Mouse (Mus musculus): ENCODE measurements around the gene Olfml3.

Olfml3 gene

DNA sequence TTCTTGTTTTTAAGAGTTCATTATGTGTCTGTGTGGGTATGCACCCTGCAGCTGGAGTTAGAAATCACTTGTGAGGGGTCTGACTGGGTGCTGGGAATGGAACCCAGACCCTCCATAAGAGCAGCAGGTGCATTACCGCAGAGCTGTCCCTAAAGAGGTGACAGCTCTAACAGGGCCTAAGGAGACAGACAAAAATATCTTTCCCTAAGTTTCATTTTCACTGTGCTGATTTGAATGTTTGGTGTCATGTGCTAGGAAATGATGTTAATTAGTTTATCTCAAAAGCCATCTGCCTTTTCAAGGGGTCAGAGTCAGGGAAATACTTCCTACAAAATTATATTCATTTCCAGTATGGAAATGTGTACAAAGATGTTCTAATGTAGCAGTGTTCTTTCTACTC, 1.5 kb upstream of the Olfml3 start, which contains the start of gene Gm10964:
Gm10964 (plus strand) TSS at position 38 of the 400 bp plus-strand sequence.
- no peak for DNase-seq

DNA sequence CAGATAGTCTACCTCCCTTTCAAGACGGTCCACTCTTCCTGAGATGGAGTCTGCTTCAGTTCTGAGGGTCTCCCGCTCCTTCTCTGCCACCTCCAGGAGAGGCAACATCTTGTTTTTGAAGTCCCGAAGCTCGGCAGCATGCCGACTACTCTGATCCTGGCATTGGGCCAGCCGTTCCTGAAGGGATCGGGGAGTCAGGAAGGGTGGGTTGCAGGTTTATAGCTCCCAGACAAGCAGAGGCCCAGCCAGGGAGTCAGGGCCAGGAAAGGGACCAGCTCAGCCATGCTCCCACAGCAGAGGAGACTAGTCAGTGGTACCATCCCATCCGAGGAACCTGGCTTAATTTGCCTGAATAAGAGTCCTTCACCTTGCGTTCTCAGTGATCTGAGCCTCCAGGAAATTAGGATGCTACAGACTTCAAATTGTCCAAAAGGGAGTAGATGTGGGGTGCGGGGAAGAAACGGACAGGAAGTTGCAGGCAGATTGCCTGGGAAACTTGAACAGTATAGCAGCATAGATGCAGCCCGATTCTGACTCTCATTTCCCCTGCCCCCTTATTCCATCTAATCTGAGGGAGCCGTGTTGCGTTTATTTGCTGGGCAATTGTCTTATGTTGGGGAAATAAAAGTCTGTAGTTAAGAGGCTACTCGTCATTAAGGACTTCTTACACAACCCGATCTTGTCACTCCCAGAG, 593 bp downstream of the Olfml3 start:
- peak; percentile 30 to 42 for DNase-seq

DNA sequence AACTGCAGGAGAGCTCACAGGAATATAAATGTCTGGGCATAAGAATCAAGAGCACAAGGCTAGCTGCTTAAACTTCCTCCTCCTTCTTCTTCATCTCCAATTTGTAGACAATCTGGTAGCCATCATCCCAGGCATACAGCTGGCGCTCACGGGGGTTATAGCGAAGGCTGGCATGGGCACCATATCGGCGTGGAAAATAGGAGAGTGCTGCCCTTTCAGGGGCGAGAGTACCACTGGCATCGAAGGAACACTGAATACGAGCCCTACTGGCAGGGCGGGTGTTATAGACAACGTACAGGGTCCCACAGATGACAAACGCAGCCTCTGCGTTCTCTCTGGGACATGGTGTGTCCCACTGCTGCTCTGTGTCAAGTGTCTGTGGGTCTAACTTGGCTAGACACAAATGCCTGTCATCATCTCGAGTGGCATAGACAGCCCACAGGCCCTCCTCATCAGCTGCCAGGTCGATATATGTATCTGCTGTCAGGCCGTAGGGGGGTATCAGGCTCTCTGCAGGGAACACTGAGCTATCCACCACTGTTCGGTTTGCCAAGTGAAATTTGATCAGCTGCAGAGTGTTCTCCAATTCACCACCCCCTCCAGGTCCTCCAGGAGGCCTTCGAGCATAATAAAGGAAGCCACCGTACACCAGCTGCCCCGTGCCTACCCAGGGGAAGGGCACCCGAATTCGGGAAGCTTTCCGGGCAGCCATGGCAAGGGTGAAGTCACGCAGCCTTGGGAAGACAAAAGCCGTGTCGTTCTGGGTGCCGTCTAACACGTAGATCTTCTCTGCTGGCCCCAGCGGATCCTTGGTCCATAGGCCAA, 1.8 kb downstream of the Olfml3 start:
- DNase-seq = no peak

DNA sequence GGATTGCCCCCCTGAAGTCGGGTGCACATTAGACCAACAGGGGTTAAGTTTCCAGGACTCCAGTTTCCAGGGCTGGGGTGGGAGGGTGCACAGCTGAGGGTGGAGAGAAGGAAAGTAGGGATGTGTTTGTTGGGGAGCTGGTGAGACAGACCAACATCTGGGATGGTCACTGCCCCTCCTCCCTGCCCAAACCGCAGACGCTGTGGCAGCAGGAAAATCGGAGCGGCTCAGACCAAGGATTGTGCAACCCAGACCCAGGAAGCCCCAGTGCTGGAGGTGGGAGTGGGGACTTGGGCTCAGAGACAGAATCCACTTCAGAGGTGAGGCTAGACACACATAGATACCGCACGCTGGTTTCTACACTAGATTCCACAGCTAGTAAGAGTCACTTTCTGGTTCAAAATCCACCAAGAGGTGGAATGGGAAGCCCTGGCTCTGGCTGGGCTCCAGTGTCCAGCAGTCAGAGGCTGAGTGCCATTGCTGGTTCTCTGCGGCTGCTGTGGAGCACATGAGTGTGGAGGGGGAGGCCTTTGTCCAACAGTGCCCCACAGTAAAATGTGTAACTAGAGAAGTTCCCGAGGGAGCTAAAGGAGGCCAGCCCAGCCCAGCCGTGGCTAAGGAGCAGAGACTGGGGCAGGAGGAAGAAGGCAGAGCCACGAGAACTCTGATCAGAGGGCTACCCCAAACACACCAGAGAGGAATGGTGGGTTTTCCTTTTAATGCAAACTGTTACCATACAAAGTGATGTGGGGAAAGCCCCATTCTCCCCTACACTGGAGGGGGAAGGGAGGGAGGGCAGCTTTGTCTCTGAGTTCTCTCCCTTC, 2.9 kb downstream of the Olfml3 start:
- no peak for DNase-seq

DNA sequence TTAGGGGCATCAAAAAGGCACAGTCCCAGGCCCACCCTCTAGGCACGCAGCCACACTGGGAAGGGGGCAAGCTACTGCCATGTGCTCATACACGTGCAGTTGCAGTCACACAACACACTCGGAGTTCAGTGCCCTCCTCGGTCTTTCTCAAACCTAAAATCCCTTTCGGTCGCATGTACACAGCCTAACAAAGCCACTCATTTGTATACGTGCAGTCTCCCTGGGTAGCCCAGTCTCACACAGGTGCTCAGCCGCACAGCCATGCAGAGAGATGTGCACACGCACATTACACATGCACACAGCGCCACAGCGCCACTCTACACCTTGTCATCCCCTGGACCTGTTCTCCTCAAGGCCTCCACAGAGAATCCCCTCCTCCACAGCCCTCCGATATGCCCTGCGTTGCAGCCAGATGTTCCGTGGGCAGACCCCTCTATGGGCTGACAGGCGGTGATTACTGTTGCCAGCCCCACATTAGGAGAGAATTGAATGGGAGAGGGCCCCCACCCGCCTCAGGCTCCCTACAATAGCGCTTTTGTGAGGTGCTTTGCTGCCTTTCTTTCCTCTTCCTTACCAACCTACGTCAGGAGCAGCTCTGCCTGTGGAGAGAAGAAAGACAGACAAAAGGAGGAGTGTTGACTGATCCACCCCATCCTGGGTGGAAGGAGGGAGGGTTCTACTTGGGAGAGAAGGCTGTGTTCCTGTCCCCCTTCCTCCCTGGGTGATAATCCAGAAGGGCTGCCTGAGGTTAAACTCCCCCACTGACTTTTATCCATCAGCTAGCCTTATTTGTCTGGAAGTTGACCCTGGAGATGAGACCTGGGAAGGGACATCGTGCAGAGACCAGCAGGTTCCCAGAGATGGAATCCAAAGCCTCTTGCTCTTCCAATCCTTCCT, 3.8 kb downstream of the Olfml3 start:
- DNase-seq = peak; percentile 22 to 34

DNA sequence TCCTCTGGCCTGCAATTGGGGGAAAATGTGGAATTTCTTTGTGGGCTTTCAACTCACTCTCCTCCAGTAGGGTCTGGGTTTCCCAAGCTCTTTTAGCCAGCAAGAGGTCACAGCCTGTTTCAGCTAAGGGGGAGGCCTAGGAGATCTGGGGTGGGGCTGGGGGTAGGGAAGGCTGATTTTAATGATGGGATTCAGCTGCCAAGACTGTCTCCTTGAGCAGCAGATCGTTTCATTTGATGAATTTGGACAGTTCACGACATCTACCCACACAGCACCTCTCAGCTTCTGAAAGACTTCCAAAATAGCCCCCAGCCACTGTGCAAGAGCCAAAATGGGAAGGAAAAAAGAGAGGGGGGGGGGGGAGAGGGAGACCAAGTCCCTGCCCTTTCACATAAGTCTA, 4.6 kb downstream of the Olfml3 start:
- DNase-seq = no peak

DNA sequence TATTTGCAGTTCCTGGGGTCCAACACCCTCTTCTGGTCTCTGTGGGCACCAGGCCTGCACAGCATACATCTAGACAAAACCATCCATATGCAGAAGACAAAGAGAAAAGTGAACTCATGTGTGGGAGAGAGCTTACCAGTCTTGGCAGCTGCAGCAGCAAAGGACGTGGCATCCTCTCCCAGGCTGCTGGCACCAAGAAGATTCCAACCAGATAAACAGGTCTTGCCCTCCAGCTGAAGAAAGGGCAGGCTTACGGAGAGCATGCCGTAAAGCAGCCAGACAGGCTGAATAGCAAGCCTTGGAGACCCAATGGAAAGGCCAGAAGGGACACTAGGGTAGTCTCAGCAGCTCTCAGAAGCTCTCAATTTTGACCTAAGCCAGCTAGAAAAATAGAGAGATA, 5.7 kb downstream of the Olfml3 start:
- DNase-seq = no peak

DNA sequence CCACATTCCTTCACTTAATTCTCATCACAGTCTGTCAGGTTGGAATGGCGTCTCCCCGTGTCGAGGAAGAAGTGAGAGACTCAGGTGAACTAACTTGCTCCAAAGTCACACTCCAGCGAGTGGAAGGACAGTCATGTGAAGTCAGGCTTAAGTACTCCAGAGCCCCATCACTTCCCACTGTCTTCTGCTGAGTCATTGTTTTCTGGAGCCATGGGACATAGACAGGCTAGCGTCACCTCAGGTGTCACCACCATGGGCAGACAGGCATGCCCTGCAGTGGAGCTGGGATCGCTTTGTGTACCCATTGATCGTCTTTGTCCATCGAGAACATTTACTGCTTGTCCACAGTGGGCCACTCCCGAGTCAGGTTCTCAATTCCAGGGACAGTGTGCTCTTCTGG, 8.0 kb downstream of the Olfml3 start:
- no peak for DNase-seq

DNA sequence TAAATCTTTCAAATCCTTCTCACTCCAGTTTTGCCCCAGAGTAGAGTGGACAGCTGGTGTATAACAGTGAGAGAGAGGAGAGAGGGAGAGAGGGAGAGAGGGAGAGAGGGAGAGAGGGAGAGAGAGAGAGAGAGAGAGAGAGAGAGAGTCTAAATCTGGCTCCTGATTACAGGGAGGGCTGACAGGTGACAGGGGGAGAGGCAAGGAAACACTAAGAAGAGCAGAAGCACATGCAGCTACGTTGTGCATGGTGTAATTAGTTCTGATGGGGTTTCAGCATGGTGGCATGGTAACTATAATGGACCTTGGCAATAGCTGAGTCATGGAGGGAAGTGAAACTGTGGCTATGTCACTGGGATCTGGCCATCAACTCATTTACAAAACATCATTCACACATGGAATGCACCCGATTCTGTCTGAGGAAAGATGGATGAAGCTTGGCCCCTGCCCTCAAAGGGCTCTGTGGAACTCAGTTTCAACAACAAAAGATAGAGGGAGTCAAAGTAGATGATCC, 9.9 kb downstream of the Olfml3 start:
- DNase-seq = no peak

DNA sequence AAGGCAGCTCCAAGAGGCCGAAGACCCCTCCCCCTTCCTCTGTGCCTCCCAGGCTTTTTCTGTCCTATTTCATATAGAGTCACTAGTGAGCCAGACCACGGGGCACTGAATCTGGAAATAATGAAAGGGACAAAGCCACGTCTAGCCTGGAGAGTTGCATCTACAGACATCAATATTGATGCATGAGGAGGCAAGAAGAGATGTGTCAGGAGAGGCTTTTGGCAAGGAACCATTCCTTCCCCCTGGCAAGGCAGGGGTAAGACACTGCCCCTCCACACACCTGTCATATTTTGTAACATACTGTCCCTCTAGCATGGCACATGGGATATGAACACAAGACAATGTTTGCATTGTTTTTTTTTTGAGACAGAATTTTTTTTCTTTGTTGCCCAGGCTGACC, 11.2 kb downstream of the Olfml3 start:
- DNase-seq = no peak

DNA sequence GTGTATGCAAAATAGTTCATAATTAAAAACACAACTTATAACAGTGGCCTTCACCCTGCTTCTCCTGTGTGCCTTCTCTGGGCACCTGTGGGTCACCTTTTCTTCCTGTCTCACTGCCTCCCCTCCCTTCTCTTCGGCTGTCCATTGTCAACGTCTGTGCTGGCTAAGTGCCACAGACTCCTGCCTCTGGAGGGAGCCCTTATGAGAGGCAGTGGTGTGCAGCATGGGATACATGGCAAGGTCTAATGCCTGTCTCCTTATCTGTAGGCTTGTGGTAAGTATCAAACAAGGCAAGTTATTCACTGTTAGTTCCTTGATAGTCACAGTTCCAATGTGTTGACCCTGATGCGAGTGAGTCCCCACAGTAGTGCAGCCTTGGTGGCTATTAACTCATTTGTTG, 13.7 kb downstream of the Olfml3 start:
- no peak for DNase-seq

DNA sequence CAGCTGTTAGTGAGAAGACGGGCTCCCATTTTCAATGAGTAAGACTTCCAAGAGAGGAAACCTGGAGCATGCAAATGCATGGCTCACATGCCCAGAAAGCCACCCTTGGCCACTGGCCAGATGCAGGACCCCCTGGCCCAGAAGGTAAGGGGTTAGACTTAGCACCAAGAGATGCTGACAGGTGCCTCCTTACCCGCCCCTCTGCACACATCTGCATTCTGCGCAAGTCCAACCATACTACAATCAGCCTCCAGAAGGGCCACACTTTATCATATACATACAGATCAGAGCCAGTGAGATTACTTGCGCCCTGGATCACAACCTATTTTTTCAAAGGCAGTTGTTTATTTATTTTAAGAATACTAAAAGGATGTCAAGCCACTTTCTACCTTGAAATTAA, 19.1 kb downstream of the Olfml3 start:
- no peak for DNase-seq

DNA sequence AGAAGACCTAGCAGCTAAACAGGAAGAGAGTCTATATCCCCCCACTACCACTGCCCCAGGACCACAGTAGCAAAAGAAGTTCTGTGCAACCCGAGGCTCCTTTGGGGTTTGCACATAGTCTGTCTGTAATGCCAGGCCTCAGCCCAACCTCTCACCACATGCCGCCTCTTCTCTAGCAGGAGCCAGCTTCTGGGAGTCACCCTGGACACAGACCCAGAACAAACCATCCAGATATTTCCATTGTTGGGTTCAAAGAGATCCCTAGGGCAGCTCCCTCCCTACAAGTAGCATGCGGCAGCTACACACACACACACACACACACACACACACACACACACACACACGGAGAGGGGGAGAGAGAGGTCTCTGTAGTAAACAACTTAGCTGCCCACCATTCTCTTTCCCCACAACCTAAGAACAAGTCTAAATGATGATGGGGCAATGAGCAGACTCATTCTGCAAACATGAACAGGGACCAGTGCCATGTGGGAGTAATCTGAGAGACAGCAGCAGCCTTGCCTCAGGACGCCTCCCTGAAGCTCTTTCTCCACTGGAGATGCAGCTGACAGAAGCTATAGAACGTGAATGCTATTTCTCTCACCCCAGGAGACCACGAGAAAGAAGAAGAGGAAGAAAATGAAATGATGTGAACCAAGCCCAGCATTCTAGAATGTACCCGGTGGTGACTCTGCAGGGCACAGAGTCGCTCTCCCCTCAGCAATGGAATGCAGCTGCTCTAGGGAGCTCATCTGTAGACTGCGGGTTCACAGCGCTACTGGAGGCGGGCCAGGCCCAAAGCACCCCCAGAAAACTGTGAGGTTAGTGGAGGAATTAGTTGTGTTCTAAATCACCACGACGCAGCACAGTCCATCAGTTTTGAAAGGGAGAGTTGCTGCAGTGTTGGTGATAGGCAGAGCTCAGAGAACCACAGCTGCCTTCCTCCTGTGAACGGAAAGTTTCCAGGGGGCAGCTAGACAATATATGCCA, 20.7 kb downstream of the Olfml3 start:
- DNase-seq = no peak

DNA sequence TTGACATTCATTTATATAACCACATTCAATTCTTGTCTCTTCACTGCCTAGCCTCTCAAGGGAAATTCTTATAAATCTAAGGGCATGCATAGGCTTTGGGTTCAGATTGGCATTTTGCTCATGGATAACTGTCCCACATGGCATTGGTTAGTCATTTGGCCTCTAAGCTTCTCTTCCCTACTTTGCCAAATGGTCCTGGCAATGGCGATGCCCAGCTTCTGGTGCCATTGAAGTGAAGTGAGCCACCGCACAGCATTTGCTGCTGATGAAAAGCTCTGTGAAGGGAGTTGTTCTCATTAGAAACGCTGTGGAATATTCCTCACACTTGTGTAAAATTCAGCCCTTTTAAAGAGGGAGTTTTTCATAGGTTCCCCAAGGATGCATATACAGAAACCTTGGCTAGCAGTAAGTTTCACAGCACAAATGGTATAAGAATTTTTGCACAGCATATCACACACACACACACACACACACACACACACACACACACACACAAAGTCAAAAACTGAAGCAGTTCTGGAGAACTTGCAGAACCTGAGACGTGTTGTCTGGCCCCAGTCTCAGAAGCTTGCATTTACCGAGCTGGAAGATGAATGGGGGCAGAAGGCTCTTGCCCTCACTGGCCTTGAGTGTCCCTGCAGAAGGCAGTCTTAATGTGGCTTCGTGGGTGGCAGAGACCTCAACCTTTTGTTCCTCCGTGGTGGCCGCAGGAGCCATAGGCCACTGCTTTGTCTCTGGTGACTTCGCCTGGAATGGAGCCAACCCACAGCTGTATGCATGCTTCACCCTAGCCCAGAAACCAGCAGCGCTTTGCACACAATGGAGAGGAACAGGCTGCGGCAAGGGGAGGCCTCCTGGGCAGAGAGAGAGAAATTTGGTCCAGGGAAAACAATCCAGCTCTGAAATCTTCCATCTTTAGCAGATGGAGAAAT, 21.8 kb downstream of the Olfml3 start:
- no peak for DNase-seq

DNA sequence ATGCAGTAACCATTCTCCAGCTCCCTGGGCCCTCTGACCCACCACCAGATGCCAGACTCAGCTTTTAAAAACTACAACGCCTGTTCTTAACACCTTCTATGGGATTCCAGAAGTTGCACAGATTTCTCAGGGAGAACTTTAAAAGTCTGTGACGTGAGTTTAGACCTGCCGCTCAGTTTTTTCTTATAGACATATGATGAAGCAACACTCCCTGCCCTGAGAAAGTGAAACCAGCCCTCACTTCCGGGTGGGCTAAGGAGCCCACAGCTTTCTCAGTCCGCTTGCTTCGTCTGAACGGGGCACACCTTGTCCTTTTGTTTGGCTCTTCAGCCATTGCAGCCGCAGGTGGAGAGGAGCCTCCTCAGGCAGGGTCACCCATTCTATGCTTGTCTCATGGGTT, 22.9 kb downstream of the Olfml3 start:
- no peak for DNase-seq

DNA sequence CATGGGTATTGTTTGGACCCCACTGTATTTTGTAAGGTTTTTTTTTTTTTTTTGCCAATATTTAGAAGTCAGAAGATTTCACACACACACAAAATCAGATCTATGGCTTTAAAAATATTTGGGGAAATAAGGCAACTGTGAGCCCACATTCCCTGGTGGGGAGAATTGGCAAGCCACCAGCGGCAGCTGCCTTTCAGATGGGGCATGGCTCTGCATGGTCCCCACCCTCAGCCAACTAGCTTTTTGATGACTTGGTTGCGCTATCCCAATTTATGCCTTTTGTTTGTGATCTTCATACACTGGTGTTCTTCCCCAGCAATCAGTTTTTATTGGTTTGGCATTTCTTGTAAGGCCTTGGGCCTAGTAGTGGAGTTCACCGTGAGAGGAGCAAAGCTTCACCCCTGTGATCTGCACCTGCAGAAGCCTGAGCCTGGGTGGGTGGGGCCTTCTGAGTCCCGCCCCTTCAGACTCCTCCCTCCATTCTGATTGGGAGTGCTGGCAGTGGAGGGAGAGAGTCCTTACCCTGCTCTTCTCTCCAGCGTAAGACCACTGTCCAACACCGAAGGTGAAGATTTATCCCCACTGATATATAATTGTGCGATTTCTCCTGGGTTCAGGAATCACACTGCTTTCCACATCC, 23.4 kb downstream of the Olfml3 start:
- DNase-seq = no peak

DNA sequence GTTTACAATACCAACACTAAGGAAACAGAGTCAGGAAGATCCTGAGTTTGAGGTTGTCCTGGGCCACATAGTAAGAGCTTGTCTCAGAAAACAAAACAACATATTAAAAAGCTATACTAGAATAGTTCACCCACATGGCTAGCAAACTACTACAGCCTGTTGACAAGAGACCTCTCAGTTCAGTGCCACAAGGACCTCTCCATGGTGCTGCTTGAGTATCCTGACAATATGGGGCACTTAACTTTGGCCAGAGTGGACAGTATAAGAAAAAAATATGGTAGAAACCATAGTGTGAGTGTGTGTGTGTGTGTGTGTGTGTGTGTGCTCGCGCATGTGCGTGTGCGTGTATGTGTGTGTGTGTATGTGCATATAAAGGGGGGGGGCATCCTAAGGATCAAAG, 25.6 kb downstream of the Olfml3 start:
- no peak for DNase-seq

DNA sequence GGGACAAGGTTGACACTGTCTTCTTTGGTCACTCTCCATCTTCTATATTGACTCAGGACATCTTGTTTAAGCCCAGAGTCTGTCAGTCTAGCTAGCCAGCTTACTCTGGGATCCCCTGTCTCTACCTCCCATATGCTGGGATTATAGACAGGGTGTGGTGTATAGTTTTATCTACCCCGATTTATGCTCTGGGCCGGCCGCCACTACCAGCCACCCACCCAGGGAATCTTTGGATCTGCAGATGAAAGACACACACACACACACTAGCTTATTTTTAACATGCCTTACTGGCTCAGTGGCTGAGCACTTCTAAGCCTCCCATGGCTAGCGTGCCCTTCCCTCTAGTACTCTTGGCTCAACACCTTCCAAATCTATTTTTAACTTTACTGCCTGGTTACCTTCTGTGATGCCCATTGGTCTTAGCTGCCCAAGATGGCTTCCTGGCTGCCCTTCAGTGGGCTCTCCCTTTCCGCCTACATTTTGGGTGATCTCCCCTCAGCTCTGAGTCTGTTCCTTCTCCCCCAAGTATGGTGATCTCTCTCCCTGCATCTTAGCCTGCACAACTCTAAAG, 28.2 kb downstream of the Olfml3 start:
- no peak for DNase-seq

DNA sequence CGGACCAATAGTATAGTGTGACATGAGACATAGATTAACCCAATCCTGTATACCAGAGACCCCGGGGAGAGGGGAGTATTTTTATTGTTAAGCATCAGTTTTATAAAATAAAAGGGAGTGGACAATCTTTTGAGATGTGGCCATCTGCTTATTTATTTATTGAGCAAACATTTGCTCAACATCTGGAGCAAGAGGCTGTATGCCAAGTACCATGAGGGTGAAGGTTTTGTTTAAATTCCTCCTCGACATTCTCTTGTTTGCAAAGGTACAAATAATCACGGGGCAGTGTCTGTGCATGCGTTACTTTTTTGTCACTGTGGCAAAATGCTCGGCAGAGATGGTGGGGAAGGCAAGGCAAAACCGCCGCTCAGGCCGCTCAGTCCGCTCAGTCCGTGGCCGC, 32.4 kb downstream of the Olfml3 start:
- no peak for DNase-seq

Measured in cerebellum, postnatal 36 days (tissue).